Mouse (Mus musculus) myocyte (in vitro differentiated cells): Measurements from ENCODE around the gene Nrsn2. TPM values are rescaled to one million over a fixed set of nuclear protein-coding genes. Genes with fewer than 3 reads are reported as not detected.

Experiments used
- H3K27me3 ChIP-seq: one replicate; pipeline ENCODE4 v1.6.1; 2011; ENCODE audit not compliant: control insufficient read depth, insufficient read depth, insufficient read length
- H3K36me3 ChIP-seq: one replicate; pipeline ENCODE4 v1.6.1; 2011; ENCODE audit not compliant: control insufficient read depth, insufficient read depth
- H3K4me2 ChIP-seq: one replicate; pipeline ENCODE4 v1.6.1; 2011; ENCODE audit warnings: low read depth, control low read depth
- H3K4me3 ChIP-seq: one replicate; pipeline ENCODE4 v1.5.1; 2011; ENCODE audit warnings: mild to moderate bottlenecking, control low read depth, moderate library complexity
- H3K79me2 ChIP-seq: one replicate; pipeline ENCODE4 v1.6.1; 2011; ENCODE audit not compliant: control insufficient read depth, insufficient read depth
- H3ac ChIP-seq: one replicate; pipeline ENCODE4 v1.6.1; 2011; ENCODE audit not compliant: control insufficient read depth, insufficient read length
- CEBPB ChIP-seq: IDR thresholded peaks from 2 replicates; pipeline ENCODE4 v1.6.1; 2011; ENCODE audit warnings: mild to moderate bottlenecking, moderate library complexity; ENCODE audit not compliant: poor library complexity, insufficient read depth, severe bottlenecking
- E2F4 ChIP-seq: IDR thresholded peaks from one replicate; pipeline ENCODE4 v1.6.1; 2011; ENCODE audit warnings: mild to moderate bottlenecking, control low read depth, moderate library complexity; ENCODE audit not compliant: insufficient read depth
- MAX ChIP-seq: IDR thresholded peaks from one replicate; pipeline ENCODE4 v1.6.1; 2011; ENCODE audit warnings: low read depth, mild to moderate bottlenecking, control low read depth
- MYOD1 ChIP-seq, 3 experiments: IDR thresholded peaks; one replicate each; pipeline ENCODE4 v1.6.1; 2011; ENCODE audit warnings: control low read depth in 2 of 3, low read depth in 2 of 3, mild to moderate bottlenecking in 2 of 3, moderate library complexity in 1 of 3; ENCODE audit not compliant: insufficient read length in 2 of 3, control insufficient read depth in 1 of 3
- MYOG ChIP-seq, 3 experiments: IDR thresholded peaks; one replicate each; pipeline ENCODE4 v1.6.1; 2011; ENCODE audit warnings: control low read depth in 2 of 3, low read depth in 2 of 3, mild to moderate bottlenecking in 2 of 3; ENCODE audit not compliant: insufficient read length in 2 of 3, control insufficient read depth in 1 of 3, insufficient read depth in 1 of 3
- POLR2A ChIP-seq: IDR thresholded peaks from one replicate; pipeline ENCODE4 v1.6.1; 2011; ENCODE audit warnings: low read depth, mild to moderate bottlenecking, control low read depth, moderate library complexity; ENCODE audit not compliant: insufficient read length
- POLR2AphosphoS2 ChIP-seq: IDR thresholded peaks from one replicate; pipeline ENCODE4 v1.6.1; 2011; ENCODE audit warnings: low read depth, control low read depth; ENCODE audit not compliant: insufficient read length
- REST ChIP-seq: IDR thresholded peaks from one replicate; pipeline ENCODE4 v1.6.1; 2011; ENCODE audit warnings: mild to moderate bottlenecking, control low read depth, moderate library complexity; ENCODE audit not compliant: insufficient read depth, insufficient read length
- SRF ChIP-seq: IDR thresholded peaks from one replicate; pipeline ENCODE4 v1.6.1; 2011; ENCODE audit warnings: low read depth; ENCODE audit not compliant: control insufficient read depth, insufficient read length
- TCF12 ChIP-seq: IDR thresholded peaks from one replicate; pipeline ENCODE4 v1.6.1; 2011; ENCODE audit warnings: mild to moderate bottlenecking, control low read depth; ENCODE audit not compliant: poor library complexity, insufficient read depth, severe bottlenecking
- TCF3 ChIP-seq: IDR thresholded peaks from one replicate; pipeline ENCODE4 v1.6.1; 2011; ENCODE audit warnings: low read depth, control low read depth; ENCODE audit not compliant: insufficient read length
- USF1 ChIP-seq: IDR thresholded peaks from one replicate; pipeline ENCODE4 v1.6.1; 2011; ENCODE audit warnings: low read depth, mild to moderate bottlenecking, control low read depth, moderate library complexity
- polyA plus RNA-seq: library from polyadenylated mRNA; unstranded; fragments of >200 nt; fragmentation: generic; extraction: Trizol; gene quantifications from one replicate; pipeline ENCODE4 v1.2.1, GENCODE M21; 2012; ENCODE audit warnings: missing spikeins

The Nrsn2 gene
- polyA plus RNA-seq, 1 experiment, result not detected

GRCm38 (mm10) chr2:152327980-152328379 is 48.5 kb downstream of the Nrsn2 start:
- no peak overlapping the region for H3K4me2 ChIP-seq
- H3K27me3 ChIP-seq, result no peaks in the 10 kb centered on the region
- no peak overlapping the region for H3K4me3 ChIP-seq
- peaks cover 13% of the 10 kb centered on the region for H3K79me2 ChIP-seq
- H3K36me3 ChIP-seq, result peaks cover 4% of the 10 kb centered on the region
- no peak overlapping the region for H3ac ChIP-seq
- TF ChIP-seq TCF3 (no peak), USF1 (no peak)

GRCm38 (mm10) chr2:152326654-152327053 is 49.8 kb downstream of the Nrsn2 start:
- peak in 1 of 3 experiments; percentile 65 for TF ChIP-seq MYOG (IDR thresholded peaks at IDR 0.05; ENCODE audit: control insufficient read depth in 1 of 3, insufficient read depth in 1 of 3, insufficient read length in 2 of 3, low read depth in 2 of 3)
- no peak for TF ChIP-seq MAX
- no peak for TF ChIP-seq SRF
- no peak for TF ChIP-seq POLR2AphosphoS2
- TF ChIP-seq TCF12, result no peak
- TF ChIP-seq CEBPB, result no peak
- TF ChIP-seq MYOD1 (IDR thresholded peaks at IDR 0.05; ENCODE audit: control insufficient read depth in 1 of 3, insufficient read length in 2 of 3, low read depth in 2 of 3), result peak in 1 of 3 experiments; percentile 31
- TF ChIP-seq USF1, result no peak
- TF ChIP-seq REST, result no peak
- TF ChIP-seq POLR2A, result no peak
- no peak for TF ChIP-seq TCF3
- no peak for TF ChIP-seq E2F4
- peak overlapping the region; percentile 36 for H3K4me2 ChIP-seq
- H3K4me3 ChIP-seq, result no peak overlapping the region
- H3ac ChIP-seq, result no peak overlapping the region
- peaks cover 4% of the 10 kb centered on the region for H3K36me3 ChIP-seq
- H3K79me2 ChIP-seq, result peaks cover 9% of the 10 kb centered on the region
- H3K27me3 ChIP-seq, result no peaks in the 10 kb centered on the region

DNA sequence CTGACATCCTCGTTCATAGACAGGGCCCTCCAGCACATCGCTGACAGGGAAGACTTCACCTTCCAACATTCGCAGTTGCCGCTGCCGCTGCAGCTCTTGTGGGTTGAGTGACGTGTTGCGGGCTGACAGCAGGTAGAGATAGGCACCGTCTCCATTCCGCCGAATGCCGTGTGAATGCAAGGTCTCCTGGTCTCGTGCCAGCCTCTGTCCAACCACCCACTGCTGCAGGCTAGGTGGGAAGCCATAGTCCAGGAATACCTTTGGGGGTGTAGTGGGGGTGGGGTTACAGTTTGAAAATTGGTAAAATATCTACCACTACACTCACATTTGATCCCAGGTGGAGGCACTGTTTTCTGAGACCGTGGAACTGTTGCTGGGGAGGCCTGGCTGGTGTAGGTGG is 50.3 kb downstream of the Nrsn2 start:
- Histone ChIP-seq H3K27me3 (no peaks in the 10 kb centered on the region), H3K4me3 (no peak overlapping the region)
- no peak for TF ChIP-seq POLR2AphosphoS2
- no peak for TF ChIP-seq CEBPB
- TF ChIP-seq MAX, result no peak
- TF ChIP-seq SRF, result no peak
- no peak for TF ChIP-seq E2F4
- no peak for TF ChIP-seq MYOG (IDR thresholded peaks at IDR 0.05; ENCODE audit: control insufficient read depth in 1 of 3, insufficient read depth in 1 of 3, insufficient read length in 2 of 3, low read depth in 2 of 3)
- no peak for TF ChIP-seq POLR2A

DNA sequence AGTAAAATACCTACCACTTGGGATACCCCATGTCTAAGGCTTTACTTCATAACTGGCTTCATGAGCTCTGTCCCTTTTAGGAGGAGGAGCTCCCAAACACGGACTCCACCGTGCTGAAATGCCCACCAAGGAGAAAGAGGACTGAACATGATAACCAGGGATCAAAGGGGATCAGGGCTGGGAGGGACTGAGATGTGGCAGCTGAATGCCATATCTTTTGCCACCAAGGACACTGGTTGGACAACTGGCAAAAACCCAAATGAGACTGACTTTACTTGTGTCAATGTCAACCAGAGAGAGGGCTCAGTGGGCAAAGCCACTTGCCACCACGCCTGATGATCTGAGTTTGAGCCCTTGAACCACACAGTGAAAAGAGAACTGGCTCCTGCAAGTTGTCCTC is 51.6 kb downstream of the Nrsn2 start:
- no peak overlapping the region for H3K4me3 ChIP-seq
- TF ChIP-seq SRF, result no peak
- no peak for TF ChIP-seq POLR2A
- H3K27me3 ChIP-seq, result no peaks in the 10 kb centered on the region
- H3ac ChIP-seq, result no peak overlapping the region
- peaks cover 4% of the 10 kb centered on the region for H3K36me3 ChIP-seq
- no peak overlapping the region for H3K4me2 ChIP-seq
- no peaks in the 10 kb centered on the region for H3K79me2 ChIP-seq

More for the DNA sequence above, 50.3 kb downstream of the Nrsn2 start:
- Histone ChIP-seq H3ac (no peak overlapping the region), H3K79me2 (peaks cover 4% of the 10 kb centered on the region), H3K36me3 (peaks cover 4% of the 10 kb centered on the region), H3K4me2 (peak overlapping the region; percentile 36)

DNA sequence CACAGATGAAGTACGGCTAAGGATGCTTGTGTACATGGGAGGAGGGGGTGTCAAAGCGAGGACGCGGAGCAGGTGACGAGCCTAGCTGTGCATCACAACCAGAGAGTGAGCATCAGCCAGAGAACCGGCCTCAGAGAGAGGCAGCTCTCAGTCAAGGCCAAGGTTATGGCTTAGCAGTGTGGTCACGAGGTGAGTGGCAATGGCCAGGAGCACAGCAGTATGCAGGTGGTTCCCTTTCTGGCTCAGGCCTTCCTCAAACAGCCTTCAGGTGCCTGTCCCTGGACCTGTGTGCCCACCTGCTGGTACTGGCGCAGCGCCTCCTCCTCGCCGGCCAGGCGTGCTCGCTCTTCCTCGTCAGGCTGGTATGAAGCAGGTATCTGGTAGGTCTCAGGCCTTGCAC is 52.5 kb downstream of the Nrsn2 start:
- no peak overlapping the region for H3K4me2 ChIP-seq
- no peaks in the 10 kb centered on the region for H3K27me3 ChIP-seq
- no peaks in the 10 kb centered on the region for H3K79me2 ChIP-seq
- no peak overlapping the region for H3ac ChIP-seq
- TF ChIP-seq POLR2AphosphoS2 (no peak), USF1 (no peak), CEBPB (no peak), POLR2A (no peak), MAX (no peak)
- H3K36me3 ChIP-seq, result peaks cover 9% of the 10 kb centered on the region
- H3K4me3 ChIP-seq, result no peak overlapping the region

DNA sequence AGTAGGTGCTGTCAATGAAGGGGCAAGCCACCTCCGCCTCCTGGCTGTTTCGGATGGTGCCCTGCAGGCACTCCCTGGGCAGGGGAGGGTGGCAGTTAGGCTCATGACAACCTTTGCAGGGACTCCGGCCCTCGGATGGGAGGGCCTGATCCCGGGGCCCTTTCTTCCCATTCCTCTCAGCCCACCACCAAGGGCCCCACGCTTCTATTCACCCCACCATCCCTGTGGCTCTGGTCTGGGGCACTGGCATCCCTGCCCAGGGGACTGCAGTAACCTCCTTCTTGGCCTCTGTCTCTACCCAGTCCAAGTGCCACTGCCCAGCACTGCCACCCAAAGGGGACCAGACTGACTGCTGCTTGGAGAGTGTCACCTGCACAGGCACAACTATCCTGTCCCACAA is 54.2 kb downstream of the Nrsn2 start:
- H3K4me3 ChIP-seq, result no peak overlapping the region
- peaks cover 9% of the 10 kb centered on the region for H3K36me3 ChIP-seq
- H3K4me2 ChIP-seq, result no peak overlapping the region
- H3K27me3 ChIP-seq, result no peaks in the 10 kb centered on the region
- H3ac ChIP-seq, result no peak overlapping the region
- no peaks in the 10 kb centered on the region for H3K79me2 ChIP-seq
- TF ChIP-seq MYOD1 (IDR thresholded peaks at IDR 0.05; ENCODE audit: control insufficient read depth in 1 of 3, insufficient read length in 2 of 3, low read depth in 2 of 3) (no peak), REST (no peak)
